ENCODE assay signal across 7 mouse cellular contexts in the genomic region with DNA sequence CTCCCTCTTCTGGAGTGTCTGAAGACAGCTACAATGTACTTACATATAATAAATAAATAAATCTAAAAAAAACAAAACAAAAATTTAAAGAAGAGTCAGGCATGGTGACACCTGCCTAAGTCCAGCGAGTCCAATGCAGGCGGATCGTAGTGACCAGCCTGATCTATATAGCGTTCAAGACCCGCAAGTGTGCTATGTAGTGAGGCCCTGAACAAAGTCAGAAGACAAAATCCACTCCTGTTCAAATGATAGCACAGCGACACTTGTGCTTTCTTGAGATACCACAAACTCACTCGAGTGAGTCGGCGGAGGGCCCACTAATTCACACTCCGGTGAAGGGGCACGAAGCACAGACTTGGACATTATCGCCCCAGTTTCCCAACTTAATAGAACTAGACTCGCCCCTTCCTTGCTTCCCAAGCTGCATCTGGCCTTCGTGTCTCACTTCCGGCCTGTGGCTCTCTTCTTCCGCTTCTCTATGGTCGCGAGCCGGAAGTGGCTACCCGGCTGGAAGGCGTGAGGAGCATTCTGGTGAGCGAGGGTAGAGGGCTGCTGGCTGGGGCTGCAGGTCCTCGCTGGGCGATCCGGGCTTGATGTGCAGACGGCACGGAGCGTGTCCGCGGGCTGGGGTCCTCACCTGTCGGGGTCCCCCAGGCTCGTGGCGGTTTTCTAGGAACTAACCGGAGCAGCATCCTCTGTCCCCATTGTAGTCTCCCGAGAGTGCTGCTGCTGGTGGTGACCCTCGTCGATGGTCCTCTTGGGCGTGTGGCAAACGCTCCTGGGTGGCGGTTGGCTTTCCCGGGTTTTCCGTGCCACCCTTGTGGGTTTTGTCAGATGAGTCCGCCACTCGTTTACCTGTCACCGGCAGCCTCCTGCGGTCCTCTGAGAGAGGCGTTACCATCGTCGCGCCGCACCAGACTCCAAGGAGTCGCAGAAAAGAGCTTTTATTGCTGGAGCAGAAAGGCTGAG. TPM values are rescaled to one million over a fixed set of nuclear protein-coding genes. Genes with fewer than 3 reads are reported as not detected.
DNase-seq lines count a peak whose midpoint lies in the region; ATAC-seq lines count a peak whose summit lies in the region.

A gene (plus strand): TSS at position 473 of the 969 bp plus-strand sequence.

- 3% methylated on average over 52 of the region's 52 CpGs for whole genome bisulfite sequencing in embryonic facial prominence, embryonic 10.5 days
- 3% methylated on average over 52 of the region's 52 CpGs for WGBS in limb, embryonic 10.5 days
- WGBS in midbrain, embryonic 13.5 days, result 3% methylated on average over 52 of the region's 52 CpGs

- H3K36me3 ChIP-seq in embryonic facial prominence, embryonic 10.5 days (replicated peaks), result peaks cover 62% of the 10 kb centered on the region
- H3K36me3 ChIP-seq in limb, embryonic 10.5 days, result peaks cover 62% of the 10 kb centered on the region
- H3K36me3 ChIP-seq in midbrain, embryonic 13.5 days, result peaks cover 52% of the 10 kb centered on the region

- H3K27ac ChIP-seq in embryonic facial prominence, embryonic 10.5 days (replicated peaks), result peak within 1 kb of the TSS; percentile 88
- H3K27ac ChIP-seq in limb, embryonic 10.5 days, result peak within 1 kb of the TSS; percentile 86
- H3K27ac ChIP-seq in midbrain, embryonic 13.5 days, result peak within 1 kb of the TSS; percentile 90

- H3K9ac ChIP-seq in midbrain, embryonic 13.5 days (replicated peaks), result peak within 1 kb of the TSS; percentile 90

- no peaks in the 10 kb centered on the region for H3K27me3 ChIP-seq in embryonic facial prominence, embryonic 10.5 days (replicated peaks; ENCODE audit: low read depth, poor library complexity, severe bottlenecking)
- no peaks in the 10 kb centered on the region for H3K27me3 ChIP-seq in limb, embryonic 10.5 days (ENCODE audit: low read depth, poor library complexity, severe bottlenecking)
- H3K27me3 ChIP-seq in midbrain, embryonic 13.5 days, result no peaks in the 10 kb centered on the region

- peak; percentile 99 for ATAC-seq in granulocyte monocyte progenitor cell, adult 5-6 weeks (replicated peaks; ENCODE audit: poor library complexity, severe bottlenecking)
- peak; percentile 97 for ATAC-seq in midbrain, embryonic 13.5 days

- H3K4me2 ChIP-seq in midbrain, embryonic 13.5 days (replicated peaks), result peak within 1 kb of the TSS; percentile 87

- H3K9me3 ChIP-seq in embryonic facial prominence, embryonic 10.5 days, result no peaks in the 10 kb centered on the region
- no peaks in the 10 kb centered on the region for H3K9me3 ChIP-seq in limb, embryonic 10.5 days (replicated peaks)
- H3K9me3 ChIP-seq in midbrain, embryonic 13.5 days, result no peaks in the 10 kb centered on the region

- H3K4me3 ChIP-seq in embryonic facial prominence, embryonic 10.5 days, result peak within 1 kb of the TSS; percentile 80
- peak within 1 kb of the TSS; percentile 81 for H3K4me3 ChIP-seq in limb, embryonic 10.5 days
- peak within 1 kb of the TSS; percentile 87 for H3K4me3 ChIP-seq in midbrain, embryonic 13.5 days (replicated peaks)

- DNase-seq in adrenal gland, postnatal 10 days, result peak; percentile 88
- peak; percentile 88 for DNase-seq in embryonic facial prominence, embryonic 10.5 days (ENCODE audit: low spot score)
- peak; percentile 79 for DNase-seq in kidney, adult 11 months
- peak; percentile 89 for DNase-seq in limb, embryonic 10.5 days (ENCODE audit: low spot score)
- DNase-seq in spleen, adult 12 weeks (ENCODE audit: low spot score), result peak; percentile 67

- peaks cover 8% of the 10 kb centered on the region for H3K4me1 ChIP-seq in embryonic facial prominence, embryonic 10.5 days
- H3K4me1 ChIP-seq in limb, embryonic 10.5 days, result peaks cover 7% of the 10 kb centered on the region
- peaks cover 14% of the 10 kb centered on the region for H3K4me1 ChIP-seq in midbrain, embryonic 13.5 days (replicated peaks)

RNA-seq across cellular contexts. Expression of the gene that starts here (rescaled TPM):
- 10 to 100 TPM; 27.3 to 28.0 TPM for total RNA-seq in adrenal gland, postnatal 10 days (2021)
- 52.1 and 52.9 TPM in 2 replicates for polyA plus RNA-seq in embryonic facial prominence, embryonic 10.5 days (2016; fragmentation: Nextera tagmentation; extraction: Ambion mirVana)
- total RNA-seq in granulocyte monocyte progenitor cell, adult 5-6 weeks (2014; fragmentation: Nextera tagmentation), result 25.7 and 29.8 TPM in 2 replicates
- 54.6 and 67.6 TPM in 2 replicates for total RNA-seq in granulocyte monocyte progenitor cell, adult 5-6 weeks (2017)
- 46.3 and 47.5 TPM in 2 replicates for polyA plus RNA-seq in limb, embryonic 10.5 days (2016; fragmentation: Nextera tagmentation; extraction: Ambion mirVana)
- 63.3 and 65.1 TPM in 2 replicates for polyA plus RNA-seq in midbrain, embryonic 13.5 days (2015; fragmentation: Nextera tagmentation; extraction: Ambion mirVana)

Comparison
In these comparisons a context has a peak if more than half of its experiments do, and no peak if none do; other contexts are left out.
1. Peak in every context shown above with its lines: DNase-seq, ATAC-seq, H3K4me3 ChIP-seq and H3K27ac ChIP-seq.